Mouse (Mus musculus) kidney, postnatal 0 days (tissue): ENCODE data around the gene Dock2. TPM values are rescaled to one million over a fixed set of nuclear protein-coding genes. Genes with fewer than 3 reads are reported as not detected.

Experiments used
- ATAC-seq: fragments of 200-750 bp; cut with Nextera tagmentation; replicated peaks from 2 replicates; pipeline ENCODE4 v1.8.0; 2017; ENCODE audit warnings: low read depth, moderate number of reproducible peaks, moderate TSS enrichment, moderate library complexity; ENCODE audit not compliant: low FRiP score
- DNase-seq: peaks from one replicate; pipeline ENCODE4 v3.0.0-alpha.2; 2016; ENCODE audit warnings: low spot score
- H3K27ac ChIP-seq: fragments of 300-500 bp; sonication (generic); 2 replicates; pipeline ENCODE4 v1.5.1; 2014; ENCODE audit warnings: mild to moderate bottlenecking
- H3K27me3 ChIP-seq: fragments of 300-500 bp; sonication (generic); 2 replicates; pipeline ENCODE4 v1.6.1; 2014; ENCODE audit warnings: low read length, mixed read lengths; ENCODE audit not compliant: insufficient read depth
- H3K36me3 ChIP-seq: fragments of 300-500 bp; sonication (generic); 2 replicates; pipeline ENCODE4 v1.6.1; 2014; ENCODE audit warnings: low read length, mixed read lengths; ENCODE audit not compliant: insufficient read depth
- H3K4me1 ChIP-seq: fragments of 300-500 bp; sonication (generic); replicated peaks from 2 replicates; pipeline ENCODE4 v1.6.1; 2014; ENCODE audit warnings: antibody characterized with exemption, low read length, mixed read lengths; ENCODE audit not compliant: insufficient read depth
- H3K4me2 ChIP-seq: fragments of 300-500 bp; sonication (generic); 2 replicates; pipeline ENCODE4 v1.6.1; 2014; ENCODE audit warnings: mild to moderate bottlenecking, low read length, moderate library complexity, mixed read lengths
- H3K4me3 ChIP-seq: fragments of 300-500 bp; sonication (generic); replicated peaks from 2 replicates; pipeline ENCODE4 v1.5.1; 2014; ENCODE audit warnings: low read depth, low read length
- H3K9ac ChIP-seq: fragments of 300-500 bp; sonication (generic); 2 replicates; pipeline ENCODE4 v1.6.1; 2014; ENCODE audit warnings: low read depth, low read length
- H3K9me3 ChIP-seq: fragments of 300-500 bp; sonication (generic); replicated peaks from 2 replicates; pipeline ENCODE4 v1.6.1; 2016; ENCODE audit warnings: low read length, inconsistent platforms, mixed read lengths
- CTCF ChIP-seq: IDR thresholded peaks from 2 replicates; pipeline ENCODE4 v1.5.1; 2016; ENCODE audit warnings: antibody characterized with exemption, low read depth, mild to moderate bottlenecking, moderate library complexity
- WGBS: fragments of 180-500 bp; shearing (Covaris S2); extraction: QIAGEN DNeasy Blood & Tissue Kit; methylation state at CpG from one replicate; pipeline ENCODE4 v1.1.7; 2014; 5-methylcytosine and 5-hydroxymethylcytosine counted together
- polyA plus RNA-seq: library from polyadenylated mRNA; unstranded; fragments of >200 nt; fragmentation: Nextera tagmentation; extraction: Ambion mirVana; gene quantifications from 2 replicates; pipeline ENCODE4 v1.2.1, GENCODE M21; 2015

Dock2 gene
- polyA plus RNA-seq, 1 experiment from 2014 or later, result 1.1 TPM

GRCm38 (mm10) chr11:34726699-34727347, 56.9 kb downstream of the Dock2 start:
- H3K4me3 ChIP-seq, result no peak overlapping the region
- ATAC-seq (no peak), DNase-seq (no peak)
- no peaks in the 10 kb centered on the region for H3K9me3 ChIP-seq
- WGBS, result 76% methylated on average over 9 of the region's 9 CpGs
- no peaks in the 10 kb centered on the region for H3K27me3 ChIP-seq
- H3K4me1 ChIP-seq, result no peaks in the 10 kb centered on the region
- H3K36me3 ChIP-seq, result no peaks in the 10 kb centered on the region
- TF ChIP-seq CTCF, result no peak
- no peak overlapping the region for H3K9ac ChIP-seq
- H3K4me2 ChIP-seq, result no peak overlapping the region
- H3K27ac ChIP-seq, result no peak overlapping the region

DNA sequence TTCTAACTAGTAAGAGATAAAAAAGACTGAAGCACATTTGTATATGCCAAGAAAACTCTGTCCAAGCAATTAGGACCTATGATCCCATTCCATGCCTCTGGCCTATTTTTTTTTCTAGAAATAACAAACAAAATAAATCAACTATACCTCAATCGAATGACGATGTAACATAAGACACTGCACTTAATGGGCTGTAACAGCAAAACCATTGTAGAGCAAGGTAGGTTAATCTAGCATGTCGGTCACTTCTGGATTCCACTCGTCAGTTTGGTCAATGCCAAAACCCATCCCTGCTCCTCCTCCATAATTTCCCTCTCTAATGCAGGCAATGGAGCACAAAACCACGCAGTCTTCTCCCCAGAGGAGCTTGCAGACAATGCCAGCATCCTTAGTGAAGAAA, 70.3 kb downstream of the Dock2 start:
- H3K4me3 ChIP-seq, result no peak overlapping the region
- H3K27me3 ChIP-seq, result no peaks in the 10 kb centered on the region
- H3K4me2 ChIP-seq, result no peak overlapping the region
- no peaks in the 10 kb centered on the region for H3K4me1 ChIP-seq
- no peak overlapping the region for H3K27ac ChIP-seq
- no peak for TF ChIP-seq CTCF
- no peaks in the 10 kb centered on the region for H3K9me3 ChIP-seq
- ATAC-seq (0 out of 2 replicates have a peak, but pooled peaks have one; percentile 5), DNase-seq (peak; percentile 58)
- 42% methylated on average over 5 of the region's 5 CpGs for WGBS
- H3K36me3 ChIP-seq, result no peaks in the 10 kb centered on the region
- H3K9ac ChIP-seq, result no peak overlapping the region

- Histone ChIP-seq H3K9me3 (no peaks in the 10 kb centered on the region), H3K27ac (no peak overlapping the region), H3K4me1 (no peaks in the 10 kb centered on the region), H3K27me3 (no peaks in the 10 kb centered on the region), H3K4me3 (no peak overlapping the region), H3K4me2 (no peak overlapping the region), H3K9ac (no peak overlapping the region), H3K36me3 (no peaks in the 10 kb centered on the region)
- ATAC-seq (no peak), DNase-seq (no peak)
- TF ChIP-seq CTCF, result no peak
- 67% methylated on average over 11 of the region's 11 CpGs for WGBS
Observed at GRCm38 (mm10) chr11:34708278-34708677, 75.4 kb downstream of the Dock2 start.

- H3K4me1 ChIP-seq, result no peaks in the 10 kb centered on the region
- no peak overlapping the region for H3K4me3 ChIP-seq
- no peaks in the 10 kb centered on the region for H3K9me3 ChIP-seq
- H3K27ac ChIP-seq, result no peak overlapping the region
- H3K4me2 ChIP-seq, result no peak overlapping the region
- WGBS, result 81% methylated on average over 5 of the region's 5 CpGs
- no peak for TF ChIP-seq CTCF
- ATAC-seq, result no peak
- H3K27me3 ChIP-seq, result no peaks in the 10 kb centered on the region
- no peak for DNase-seq
- H3K36me3 ChIP-seq, result no peaks in the 10 kb centered on the region
- no peak overlapping the region for H3K9ac ChIP-seq
Observed at GRCm38 (mm10) chr11:34707360-34707759, 76.3 kb downstream of the Dock2 start.

DNA sequence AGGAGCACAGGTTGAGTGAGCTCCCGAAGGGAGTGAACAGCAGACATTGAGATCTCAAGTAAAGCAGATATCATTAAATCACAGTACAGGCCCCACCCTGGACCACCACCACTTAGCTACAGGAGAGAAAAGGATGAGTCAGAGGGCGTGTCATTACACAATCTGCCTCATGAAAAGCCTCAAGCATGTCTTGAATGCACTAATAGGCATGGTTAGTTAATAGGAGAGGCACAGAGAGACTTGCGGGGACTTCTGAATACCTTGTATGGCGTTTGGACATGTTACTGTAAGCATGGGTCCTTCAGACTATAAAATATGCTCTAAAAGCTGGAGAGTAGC, 78.6 kb downstream of the Dock2 start:
- no peaks in the 10 kb centered on the region for H3K9me3 ChIP-seq
- ATAC-seq (no peak), DNase-seq (no peak)
- 71% methylated on average over 4 of the region's 4 CpGs for WGBS
- no peak overlapping the region for H3K9ac ChIP-seq
- H3K36me3 ChIP-seq, result no peaks in the 10 kb centered on the region
- H3K4me3 ChIP-seq, result no peak overlapping the region
- TF ChIP-seq CTCF, result no peak
- no peaks in the 10 kb centered on the region for H3K4me1 ChIP-seq
- no peaks in the 10 kb centered on the region for H3K27me3 ChIP-seq
- no peak overlapping the region for H3K27ac ChIP-seq
- no peak overlapping the region for H3K4me2 ChIP-seq

DNA sequence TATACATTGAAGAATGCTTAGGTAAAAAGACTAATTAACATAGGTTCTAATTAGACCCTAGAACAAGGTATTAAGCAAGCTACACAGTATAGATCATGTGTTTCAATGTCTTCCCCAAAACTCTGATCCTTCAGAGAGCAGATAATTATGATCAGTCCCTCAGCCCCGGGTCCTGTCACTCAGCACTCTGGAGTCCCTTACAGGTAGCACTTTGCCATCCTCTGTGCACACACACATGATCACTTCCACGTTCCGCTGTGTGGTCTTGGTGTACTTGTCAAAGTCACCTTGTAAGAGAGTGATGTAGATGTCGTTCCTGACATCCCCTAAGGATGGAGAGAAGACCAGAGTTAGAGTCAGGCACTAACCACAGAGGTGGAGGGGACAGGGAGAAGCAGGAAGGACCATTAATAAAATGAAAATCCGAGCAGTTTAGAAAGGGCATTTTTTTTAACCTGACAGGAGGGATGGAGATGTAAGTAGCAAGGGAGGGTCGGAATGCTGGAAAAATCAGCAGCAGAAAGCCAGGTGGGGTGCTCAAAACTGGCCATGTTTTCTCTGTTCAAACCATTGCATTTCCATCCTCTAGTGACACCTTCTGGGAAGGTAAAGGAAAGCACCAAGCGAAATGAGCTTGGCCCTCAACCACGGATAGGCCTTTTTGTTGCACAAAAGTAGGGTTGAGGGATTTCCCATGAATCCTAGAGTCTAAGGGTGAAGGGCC, 79.1 kb downstream of the Dock2 start:
- Histone ChIP-seq H3K27ac (no peak overlapping the region), H3K9me3 (no peaks in the 10 kb centered on the region), H3K27me3 (no peaks in the 10 kb centered on the region), H3K36me3 (no peaks in the 10 kb centered on the region), H3K4me2 (no peak overlapping the region), H3K4me3 (no peak overlapping the region), H3K9ac (no peak overlapping the region), H3K4me1 (no peaks in the 10 kb centered on the region)
- 54% methylated on average over 8 of the region's 8 CpGs for WGBS
- no peak for ATAC-seq
- peak; percentile 55 for TF ChIP-seq CTCF
- DNase-seq, result peak; percentile 24
